Mouse (Mus musculus): ENCODE data around the gene Dusp9.

GRCm38 (mm10) chrX:73653392-73653791 lies 14.2 kb downstream of the Dusp9 start:
- no peak for TF ChIP-seq EP300 (IDR thresholded peaks at IDR 0.05; ENCODE audit: insufficient read depth, low read depth, low read length)
- no peak for TF ChIP-seq POLR2A (IDR thresholded peaks at IDR 0.05; ENCODE audit: insufficient read depth, low read length)
- no peak for TF ChIP-seq CTCF (IDR thresholded peaks at IDR 0.05; ENCODE audit: low read depth, low read length)
